Mouse (Mus musculus): ENCODE measurements around the gene Nrip3. TPM values are rescaled to one million over a fixed set of nuclear protein-coding genes. Genes with fewer than 3 reads are reported as not detected.

The Nrip3 gene
- total RNA-seq, 2 experiments from 2014 or later, result 0.10 to 0.15 TPM

DNA sequence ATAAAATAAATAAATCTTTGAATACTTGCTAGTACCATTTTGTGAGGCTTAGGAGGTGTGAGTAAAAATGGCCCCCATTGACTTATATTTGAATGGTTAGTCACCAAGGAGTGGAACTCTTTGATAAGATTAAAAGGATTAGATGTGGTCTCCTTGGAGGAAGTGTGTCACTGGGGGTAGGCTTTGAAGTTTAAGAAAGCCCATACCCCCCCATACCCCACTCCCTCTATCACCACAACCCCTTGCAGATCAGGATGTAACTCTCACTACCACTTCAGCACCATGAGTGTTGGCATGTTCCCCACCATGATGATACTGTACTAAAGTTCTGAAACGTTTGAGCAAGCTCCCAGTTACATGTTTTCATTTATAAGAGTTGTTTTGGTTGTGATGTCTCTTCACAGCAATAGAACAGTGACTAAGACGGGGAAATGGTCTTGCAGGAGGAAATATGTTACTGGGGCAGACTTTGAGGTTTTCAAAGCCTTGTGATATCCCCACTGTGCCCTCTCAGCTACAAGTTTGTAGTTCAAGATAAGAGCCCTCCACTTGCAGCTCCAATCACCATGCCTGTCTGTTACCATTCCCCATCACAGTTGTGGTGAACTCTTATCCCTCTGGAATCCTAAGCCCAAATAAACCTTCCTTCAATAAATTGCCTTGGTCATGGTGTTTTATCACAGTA is 13.0 kb downstream of the Nrip3 start:
- DNase-seq (ENCODE audit: low spot score in 2 of 2), result no peak

- no peak for DNase-seq (ENCODE audit: low spot score in 2 of 2)
Observed at GRCm38 (mm10) chr7:109767575-109768350, 14.1 kb downstream of the Nrip3 start.

GRCm38 (mm10) chr7:109764009-109764408 is 17.8 kb downstream of the Nrip3 start:
- no peak for DNase-seq (ENCODE audit: low spot score in 2 of 2)

DNA sequence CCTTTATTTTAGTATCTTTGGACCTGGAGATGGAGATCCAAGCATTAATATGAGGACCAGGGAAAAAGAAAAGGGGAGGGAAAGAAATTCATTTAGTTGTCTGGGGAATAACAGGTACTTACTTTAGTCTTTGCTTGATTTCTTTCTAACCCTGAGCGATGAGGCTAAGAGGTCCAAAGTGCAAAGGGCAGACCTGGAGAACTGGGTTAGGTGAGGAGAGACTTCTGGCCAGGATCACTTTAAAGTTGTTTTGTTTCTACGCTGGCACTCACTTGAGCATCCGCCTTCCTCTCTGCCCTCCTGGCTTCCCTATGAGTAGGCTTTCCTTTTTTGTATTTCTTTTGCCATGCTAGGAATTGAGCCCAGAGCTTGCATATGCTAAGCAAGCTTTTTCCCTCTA is 25.5 kb downstream of the Nrip3 start:
- DNase-seq (ENCODE audit: low spot score in 2 of 2), result no peak

GRCm38 (mm10) chr7:109754034-109754433 is 27.8 kb downstream of the Nrip3 start:
- DNase-seq (ENCODE audit: low spot score in 2 of 2), result no peak

DNA sequence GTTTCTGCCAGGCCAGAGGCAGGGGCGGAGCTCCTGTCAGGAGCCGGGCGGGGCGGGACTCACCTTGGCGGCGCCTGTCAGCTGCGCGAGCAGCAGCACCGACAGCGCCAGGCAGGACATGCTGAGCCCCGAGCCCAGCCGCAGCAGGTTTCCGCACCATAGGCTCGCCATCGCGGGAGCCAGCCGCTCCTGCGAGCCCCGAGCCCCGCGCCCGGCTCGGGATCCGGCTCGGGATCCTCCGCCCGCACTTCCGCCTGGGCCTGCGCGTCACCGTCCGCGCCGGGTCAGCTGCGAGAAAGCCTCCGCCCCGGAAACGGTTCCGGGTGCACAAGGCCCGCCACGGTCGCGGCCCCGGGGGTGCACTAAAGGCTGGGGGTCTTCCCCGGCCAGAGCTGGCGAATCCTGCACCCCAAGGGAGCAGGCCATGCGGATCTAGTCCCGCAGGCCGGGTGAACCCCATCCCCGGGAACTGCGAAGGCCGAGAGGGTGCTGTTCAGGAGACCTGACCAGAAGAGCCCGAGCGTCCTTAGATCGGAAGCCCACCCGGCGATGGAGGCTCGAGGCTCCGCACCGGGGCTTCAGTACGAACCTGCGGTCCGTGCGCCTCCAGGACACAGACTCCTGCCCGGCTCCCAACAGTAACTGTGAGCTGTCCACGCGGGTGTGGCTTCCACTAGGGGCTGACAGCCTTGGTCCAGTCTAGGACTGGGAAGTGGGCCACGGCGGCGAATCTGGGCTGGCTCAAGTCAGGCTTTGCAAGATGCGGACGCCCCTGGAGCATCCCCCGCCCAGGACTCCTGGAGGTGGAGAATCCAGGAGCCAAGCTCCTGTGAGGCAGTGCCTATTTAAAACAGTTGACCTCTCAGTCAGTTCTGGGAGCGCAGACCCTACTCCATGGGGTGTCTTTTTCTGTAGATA is 29.6 kb downstream of the Nrip3 start, which contains the start of gene Tmem9b:
Gene Tmem9b (minus strand): TSS at position 868 of the 918 bp plus-strand sequence.
- peak; percentile 78 to 82 for DNase-seq (ENCODE audit: low spot score in 2 of 2)

DNA sequence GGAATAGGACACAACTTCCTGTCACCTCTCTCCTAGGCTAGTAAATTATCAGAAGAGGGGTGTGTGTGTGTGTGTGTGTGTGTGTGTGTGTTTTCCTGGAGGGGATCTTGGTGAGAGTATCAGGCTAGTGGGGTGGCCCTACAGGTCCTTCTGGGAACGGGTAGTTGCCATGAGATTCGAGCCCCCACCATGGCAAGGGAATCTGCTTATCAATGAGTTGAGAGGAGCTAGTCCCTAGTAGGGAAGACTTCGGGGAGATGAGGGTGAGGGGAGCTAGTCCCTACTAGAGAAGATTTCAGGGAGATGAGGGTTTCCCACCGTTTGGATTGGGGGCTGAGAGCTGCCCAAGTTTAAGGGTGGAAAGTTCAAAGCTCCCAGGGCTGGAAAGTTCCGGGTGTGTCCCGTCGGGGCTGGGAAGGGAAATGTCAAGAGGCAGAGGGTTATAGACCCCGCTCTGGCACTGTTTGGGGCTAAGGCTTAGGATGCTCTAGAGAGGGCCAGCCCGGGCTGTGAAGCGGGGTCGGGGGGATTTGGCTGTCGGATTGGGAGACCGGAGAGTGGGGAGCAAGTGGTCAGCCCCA is 30.3 kb downstream of the Nrip3 start:
- no peak for DNase-seq (ENCODE audit: low spot score in 2 of 2)

DNA sequence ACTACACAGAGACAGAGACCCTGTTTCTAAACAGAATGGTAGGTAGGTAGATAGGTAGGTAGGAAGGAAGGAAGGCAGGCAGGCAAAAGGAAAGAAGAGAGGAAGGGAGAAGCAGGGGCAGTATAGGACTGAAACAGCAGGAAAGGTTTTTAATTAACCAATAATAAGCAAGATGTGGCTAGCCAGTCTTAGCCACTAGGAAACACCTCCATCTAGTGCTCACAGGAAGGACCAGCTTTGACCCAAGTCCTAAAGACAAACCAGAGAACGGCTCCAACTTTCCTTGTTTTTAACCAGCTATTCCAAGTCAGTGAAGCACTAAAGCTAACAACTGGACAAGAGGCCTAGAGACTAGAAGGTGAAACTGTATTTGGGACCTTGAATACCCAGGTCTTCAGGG is 34.1 kb downstream of the Nrip3 start:
- no peak for DNase-seq (ENCODE audit: low spot score in 2 of 2)

DNA sequence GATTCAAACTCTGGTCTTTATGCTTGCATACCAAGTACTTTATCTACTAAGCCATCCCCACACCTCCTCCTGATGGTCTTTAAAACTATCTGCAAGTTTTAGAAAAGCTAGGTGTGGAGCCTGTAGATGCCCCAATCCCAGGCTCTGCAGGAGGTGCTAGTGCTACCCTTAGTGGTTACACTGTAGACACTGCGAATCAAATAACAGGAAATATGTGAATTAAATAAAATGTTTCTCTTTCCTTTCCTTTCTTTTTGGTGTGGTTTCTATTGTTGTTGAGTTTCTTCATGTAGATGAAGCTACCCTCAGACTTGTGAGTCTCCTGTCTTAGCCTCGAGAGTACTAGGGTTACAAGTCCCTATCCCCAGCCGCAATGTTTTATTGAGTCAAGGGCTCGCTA is 40.1 kb downstream of the Nrip3 start:
- no peak for DNase-seq (ENCODE audit: low spot score in 2 of 2)

DNA sequence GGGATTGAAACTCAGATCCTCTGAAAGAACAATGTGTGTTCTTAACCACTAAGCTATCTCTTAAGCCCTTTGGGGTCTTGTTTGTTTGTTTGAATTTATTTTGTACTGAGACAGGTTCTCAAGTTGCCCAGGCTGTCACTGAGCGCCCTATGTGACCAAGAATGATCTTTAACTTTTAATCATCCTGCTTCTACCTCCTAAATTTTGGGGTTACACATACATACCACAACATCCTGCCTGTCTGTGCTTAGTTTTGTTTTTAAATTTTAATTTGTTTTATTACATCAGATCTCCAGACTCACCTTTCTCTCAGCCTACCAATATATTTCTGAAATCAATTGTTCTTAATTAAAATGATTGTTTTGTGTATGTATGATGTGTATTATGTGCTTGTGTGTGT is 40.8 kb downstream of the Nrip3 start:
- DNase-seq (ENCODE audit: low spot score in 2 of 2), result no peak

DNA sequence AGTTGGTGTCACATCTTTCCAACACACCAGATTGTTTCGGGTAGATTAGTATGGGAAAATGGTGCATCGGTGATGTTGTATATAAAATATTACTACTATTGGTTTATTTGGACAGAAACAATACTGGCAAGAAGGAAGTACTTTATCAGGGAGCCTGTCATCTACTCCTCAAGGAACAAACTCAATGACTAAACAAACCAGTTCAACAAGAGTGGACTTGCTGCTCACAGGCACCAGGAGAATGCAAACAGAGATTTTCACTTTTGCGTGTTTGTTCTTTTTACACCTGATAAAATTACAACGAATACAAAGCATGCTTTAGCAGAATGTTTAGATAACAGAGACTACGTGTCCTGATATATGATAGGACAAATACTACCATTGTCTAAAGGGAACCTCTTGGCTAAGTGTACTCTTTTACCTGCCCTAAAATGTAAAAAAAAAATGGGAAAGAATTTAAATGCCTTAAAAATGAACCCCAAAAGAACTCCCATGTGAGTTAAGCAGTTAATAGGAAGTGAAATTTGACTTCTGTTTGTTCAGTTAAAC is 41.9 kb downstream of the Nrip3 start:
- DNase-seq (ENCODE audit: low spot score in 2 of 2), result no peak

- no peak for DNase-seq (ENCODE audit: low spot score in 2 of 2)
Observed at GRCm38 (mm10) chr7:109734806-109735205, 47.0 kb downstream of the Nrip3 start.

DNA sequence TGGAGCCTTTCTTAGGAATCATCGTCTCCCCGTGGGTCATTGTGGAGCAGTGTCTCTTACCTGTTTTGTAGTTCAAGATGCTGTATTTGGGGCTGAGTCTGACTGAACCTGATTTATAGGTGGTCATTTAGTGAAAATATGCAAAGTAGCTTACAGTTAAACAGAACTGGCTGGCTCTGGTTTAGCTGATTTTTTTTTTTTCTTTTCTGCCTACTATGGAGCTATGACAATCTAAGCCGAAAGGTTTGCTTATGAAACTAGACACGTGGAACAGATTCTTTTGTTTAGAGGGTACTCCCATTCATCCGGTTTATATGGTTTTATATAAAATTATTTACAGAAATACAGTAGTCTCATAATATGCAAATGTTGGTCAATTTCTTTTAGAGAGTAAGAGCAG is 50.2 kb downstream of the Nrip3 start, which contains the start of gene Ascl3:
Gene Ascl3 (minus strand): TSS at position 101 of the 400 bp plus-strand sequence.
- no peak for DNase-seq (ENCODE audit: low spot score in 2 of 2)

- no peak for DNase-seq (ENCODE audit: low spot score in 2 of 2)
Observed at GRCm38 (mm10) chr7:109723697-109724096, 58.1 kb downstream of the Nrip3 start, which contains the start of gene BC051019. Gene BC051019, minus strand, starts transcription at chr7:109723850.

- no peak for DNase-seq (ENCODE audit: low spot score in 2 of 2)
Observed at GRCm38 (mm10) chr7:109723114-109723513, 58.7 kb downstream of the Nrip3 start.

DNA sequence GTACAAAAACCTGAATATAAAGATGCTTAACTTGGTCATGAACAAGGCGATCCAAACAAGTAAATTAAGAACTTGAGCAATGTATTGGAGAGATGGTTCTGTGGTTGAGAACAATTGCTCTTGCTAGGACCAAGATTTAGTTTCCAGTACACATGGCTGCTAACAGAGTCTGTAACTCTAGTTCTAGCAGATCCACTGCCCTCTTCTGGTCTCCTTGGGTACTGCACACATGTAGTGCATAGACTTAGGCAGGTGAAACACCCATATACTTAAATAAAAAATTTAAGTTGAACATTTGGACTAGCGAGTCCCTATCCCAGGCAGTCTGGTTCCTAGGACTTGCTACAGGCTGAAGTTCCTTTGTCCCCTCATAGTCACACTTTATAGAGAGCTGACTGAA is 59.2 kb downstream of the Nrip3 start:
- no peak for DNase-seq (ENCODE audit: low spot score in 2 of 2)

- peak in 1 of 2 experiments; percentile 35 for DNase-seq (ENCODE audit: low spot score in 2 of 2)
Observed at GRCm38 (mm10) chr7:109719286-109719685, 62.5 kb downstream of the Nrip3 start.

DNA sequence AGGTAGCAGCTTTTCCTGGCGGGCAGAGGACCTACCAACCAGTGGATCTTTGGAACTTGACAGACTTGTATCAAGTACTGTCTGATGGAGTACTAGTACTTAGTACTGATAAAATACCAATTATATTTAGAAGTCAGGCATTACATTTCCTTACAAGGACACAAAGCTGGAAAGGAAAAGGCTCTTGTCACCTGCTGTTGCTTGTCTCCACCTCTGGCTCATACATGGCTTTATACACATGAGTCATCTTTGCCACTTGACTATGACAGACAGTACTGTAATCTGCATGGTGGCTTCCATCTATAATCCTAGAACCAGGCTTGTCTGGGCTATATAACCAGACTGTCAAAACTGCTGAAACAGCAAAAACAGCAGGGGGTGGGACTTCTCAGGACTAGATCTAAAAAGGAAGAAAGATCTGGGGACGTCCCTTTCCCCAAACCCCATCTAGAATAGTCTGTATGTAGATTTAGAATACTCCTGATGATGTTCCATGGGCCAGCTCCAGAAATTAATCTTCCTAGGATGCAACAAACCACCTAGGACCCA is 68.3 kb downstream of the Nrip3 start:
- DNase-seq (ENCODE audit: low spot score in 2 of 2), result no peak

GRCm38 (mm10) chr7:109712198-109712597 is 69.6 kb downstream of the Nrip3 start:
- DNase-seq (ENCODE audit: low spot score in 2 of 2), result no peak

DNA sequence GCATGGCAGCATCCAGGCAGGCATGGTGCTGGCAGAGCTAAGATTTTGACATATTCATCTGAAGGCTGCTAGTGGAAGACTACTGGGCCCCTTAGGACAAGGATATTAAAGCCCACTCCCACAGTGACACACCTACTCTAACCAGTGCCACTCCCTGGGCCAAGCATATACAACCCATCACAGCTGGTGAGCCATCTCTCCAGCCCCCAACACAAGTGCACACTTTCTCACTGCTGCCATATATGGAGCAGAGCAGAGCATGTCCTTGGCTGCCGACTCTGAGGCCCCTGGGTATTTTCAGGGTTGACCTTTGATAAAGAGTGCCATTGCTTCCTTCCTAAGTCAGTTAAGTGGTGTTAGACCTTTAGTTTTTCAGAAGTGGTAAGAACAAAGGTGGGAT is 71.8 kb downstream of the Nrip3 start:
- DNase-seq (ENCODE audit: low spot score in 2 of 2), result no peak

Data from gastrocnemius, postnatal 4 days (tissue).